Mouse (Mus musculus): Measurements from ENCODE around the gene Gipr. TPM values are rescaled to one million over a fixed set of nuclear protein-coding genes. Genes with fewer than 3 reads are reported as not detected.

The Gipr gene
- total and polyA plus RNA-seq, 2 experiments from 2014 or later = 0.85 to 2.0 TPM

- Histone ChIP-seq H3K9me3 (ENCODE audit: low read length) (no peaks in the 10 kb centered on the region), H3K36me3 (ENCODE audit: insufficient read depth, low read length) (peaks cover 6% of the 10 kb centered on the region; the same call in 1 of the 2 replicates), H3K4me3 (ENCODE audit: low read length) (peak overlapping the region; percentile 63), H3K27ac (no peak overlapping the region), H3K27me3 (ENCODE audit: insufficient read depth, low read length) (0 out of 2 replicates have a peak, but pooled peaks cover 5% of the 10 kb centered on the region), H3K9ac (replicated peaks; ENCODE audit: low read length) (peak overlapping the region; percentile 21; the same call in 1 of the 2 replicates), H3K4me1 (ENCODE audit: insufficient read depth, low read length) (peaks cover 5% of the 10 kb centered on the region; the same call in 1 of the 2 replicates), H3K4me2 (ENCODE audit: low read depth, low read length) (peak overlapping the region; percentile 63)
- peak; percentile 77 for TF ChIP-seq CTCF (IDR thresholded peaks at IDR 0.05; ENCODE audit: low read depth)
- no peak for ATAC-seq
- DNase-seq (ENCODE audit: low spot score) = peak; percentile 88
- 2% methylated on average over 32 of the region's 32 CpGs for WGBS
Measured at GRCm38 (mm10) chr7:19179173-19179572, 13.2 kb upstream of the Gipr start.

- 6% methylated on average over 27 of the region's 27 CpGs for WGBS
- H3K4me2 ChIP-seq (ENCODE audit: low read depth, low read length) = peak overlapping the region; percentile 63
- peak; percentile 87 for TF ChIP-seq CTCF (IDR thresholded peaks at IDR 0.05; ENCODE audit: low read depth)
- DNase-seq (ENCODE audit: low spot score) (peak; percentile 81), ATAC-seq (no peak)
- no peak overlapping the region for H3K27ac ChIP-seq
- peak overlapping the region; percentile 63 for H3K4me3 ChIP-seq (ENCODE audit: low read length)
- 0 out of 2 replicates have a peak, but pooled peaks cover 5% of the 10 kb centered on the region for H3K27me3 ChIP-seq (ENCODE audit: insufficient read depth, low read length)
- H3K9me3 ChIP-seq (ENCODE audit: low read length) = no peaks in the 10 kb centered on the region
- peaks cover 6% of the 10 kb centered on the region; the same call in 1 of the 2 replicates for H3K36me3 ChIP-seq (ENCODE audit: insufficient read depth, low read length)
- peaks cover 5% of the 10 kb centered on the region; the same call in 1 of the 2 replicates for H3K4me1 ChIP-seq (ENCODE audit: insufficient read depth, low read length)
- peak overlapping the region; percentile 1; the same call in 1 of the 2 replicates for H3K9ac ChIP-seq (replicated peaks; ENCODE audit: low read length)
Measured at GRCm38 (mm10) chr7:19178443-19179092, 12.6 kb upstream of the Gipr start.

GRCm38 (mm10) chr7:19178035-19178434 is 12.1 kb upstream of the Gipr start:
- Histone ChIP-seq H3K9ac (replicated peaks; ENCODE audit: low read length) (0 out of 2 replicates have a peak overlapping the region, but pooled peaks have one; percentile 1), H3K9me3 (ENCODE audit: low read length) (no peaks in the 10 kb centered on the region), H3K4me1 (ENCODE audit: insufficient read depth, low read length) (peaks cover 5% of the 10 kb centered on the region; the same call in 1 of the 2 replicates), H3K36me3 (ENCODE audit: insufficient read depth, low read length) (peaks cover 6% of the 10 kb centered on the region; the same call in 1 of the 2 replicates), H3K27me3 (ENCODE audit: insufficient read depth, low read length) (0 out of 2 replicates have a peak, but pooled peaks cover 5% of the 10 kb centered on the region), H3K27ac (no peak overlapping the region), H3K4me2 (ENCODE audit: low read depth, low read length) (peak overlapping the region; percentile 63), H3K4me3 (ENCODE audit: low read length) (peak overlapping the region; percentile 63)
- WGBS = 10% methylated on average over 17 of the region's 18 CpGs
- TF ChIP-seq CTCF (IDR thresholded peaks at IDR 0.05; ENCODE audit: low read depth) = no peak
- no peak for ATAC-seq
- no peak for DNase-seq (ENCODE audit: low spot score)

- H3K9ac ChIP-seq (replicated peaks; ENCODE audit: low read length) = peak overlapping the region; percentile 70
- H3K36me3 ChIP-seq (ENCODE audit: insufficient read depth, low read length) = peaks cover 3% of the 10 kb centered on the region; the same call in 1 of the 2 replicates
- peak overlapping the region; percentile 63 for H3K4me3 ChIP-seq (ENCODE audit: low read length)
- peak overlapping the region; percentile 63 for H3K4me2 ChIP-seq (ENCODE audit: low read depth, low read length)
- H3K4me1 ChIP-seq (ENCODE audit: insufficient read depth, low read length) = peaks cover 5% of the 10 kb centered on the region; the same call in 1 of the 2 replicates
- DNase-seq (ENCODE audit: low spot score) (no peak), ATAC-seq (no peak)
- no peaks in the 10 kb centered on the region for H3K9me3 ChIP-seq (ENCODE audit: low read length)
- no peak for TF ChIP-seq CTCF (IDR thresholded peaks at IDR 0.05; ENCODE audit: low read depth)
- 0 out of 2 replicates have a peak, but pooled peaks cover 5% of the 10 kb centered on the region for H3K27me3 ChIP-seq (ENCODE audit: insufficient read depth, low read length)
- no peak overlapping the region for H3K27ac ChIP-seq
- WGBS = 66% methylated on average over 7 of the region's 7 CpGs
Measured at GRCm38 (mm10) chr7:19177216-19177615, 11.3 kb upstream of the Gipr start.

- H3K27me3 ChIP-seq (ENCODE audit: insufficient read depth, low read length) = 0 out of 2 replicates have a peak, but pooled peaks cover 5% of the 10 kb centered on the region
- peak overlapping the region; percentile 70 for H3K27ac ChIP-seq
- peak overlapping the region; percentile 63 for H3K4me2 ChIP-seq (ENCODE audit: low read depth, low read length)
- peak overlapping the region; percentile 70 for H3K9ac ChIP-seq (replicated peaks; ENCODE audit: low read length)
- 3% methylated on average over 21 of the region's 21 CpGs for WGBS
- no peaks in the 10 kb centered on the region for H3K9me3 ChIP-seq (ENCODE audit: low read length)
- peaks cover 5% of the 10 kb centered on the region; the same call in 1 of the 2 replicates for H3K4me1 ChIP-seq (ENCODE audit: insufficient read depth, low read length)
- TF ChIP-seq CTCF (IDR thresholded peaks at IDR 0.05; ENCODE audit: low read depth) = no peak
- H3K36me3 ChIP-seq (ENCODE audit: insufficient read depth, low read length) = no peaks in the 10 kb centered on the region
- DNase-seq (ENCODE audit: low spot score) = no peak
- H3K4me3 ChIP-seq (ENCODE audit: low read length) = peak overlapping the region; percentile 63
- ATAC-seq = peak; percentile 43; the same call in 1 of the 2 replicates
Measured at GRCm38 (mm10) chr7:19176516-19176947, 10.6 kb upstream of the Gipr start.

GRCm38 (mm10) chr7:19175708-19176515 is 10.0 kb upstream of the Gipr start, which contains the start of gene Eml2:
Gene Eml2, plus strand, starts transcription at chr7:19176421.
- Histone ChIP-seq H3K27me3 (ENCODE audit: insufficient read depth, low read length) (0 out of 2 replicates have a peak, but pooled peaks cover 5% of the 10 kb centered on the region), H3K9ac (replicated peaks; ENCODE audit: low read length) (peak within 1 kb of the TSS; percentile 70), H3K4me2 (ENCODE audit: low read depth, low read length) (peak within 1 kb of the TSS; percentile 63), H3K9me3 (ENCODE audit: low read length) (no peaks in the 10 kb centered on the region), H3K4me3 (ENCODE audit: low read length) (peak within 1 kb of the TSS; percentile 63), H3K36me3 (ENCODE audit: insufficient read depth, low read length) (no peaks in the 10 kb centered on the region), H3K4me1 (ENCODE audit: insufficient read depth, low read length) (peaks cover 5% of the 10 kb centered on the region; the same call in 1 of the 2 replicates), H3K27ac (peak within 1 kb of the TSS; percentile 70)
- peak; percentile 94 for ATAC-seq
- DNase-seq (ENCODE audit: low spot score) = peak; percentile 92
- 1% methylated on average over 30 of the region's 30 CpGs for WGBS
- TF ChIP-seq CTCF (IDR thresholded peaks at IDR 0.05; ENCODE audit: low read depth) = no peak
